Mouse (Mus musculus) CH12.LX (cell line): ENCODE data around the gene Cyp2t4. TPM values are rescaled to one million over a fixed set of nuclear protein-coding genes. Genes with fewer than 3 reads are reported as not detected.

Experiments used
- DNase-seq: peaks from one replicate; pipeline ENCODE4 v3.0.0-alpha.2; 2013; ENCODE audit errors: extremely low read depth
- H3K27ac ChIP-seq: 2 replicates; pipeline ENCODE4 v1.5.1; 2012; ENCODE audit warnings: low read depth, mild to moderate bottlenecking, control low read depth, moderate library complexity; ENCODE audit not compliant: insufficient read depth
- H3K27me3 ChIP-seq: replicated peaks from 2 replicates; pipeline ENCODE3; 2012; ENCODE audit warnings: inconsistent platforms
- H3K36me3 ChIP-seq, 2 experiments: replicated peaks in 1 of 2; 2 replicates each; pipeline versions ENCODE3 to v1.6.1; 2012; ENCODE audit warnings: inconsistent platforms in 1 of 2, low read length in 1 of 2, mild to moderate bottlenecking in 1 of 2, mixed read lengths in 1 of 2, moderate library complexity in 1 of 2; ENCODE audit not compliant: control insufficient read depth in 1 of 2, insufficient read depth in 1 of 2
- H3K4me1 ChIP-seq, 2 experiments: 2 replicates each; pipeline ENCODE4 v1.6.1; 2012; ENCODE audit warnings: inconsistent platforms in 1 of 2, moderate library complexity in 1 of 2; ENCODE audit not compliant: insufficient read depth in 2 of 2, control insufficient read depth in 1 of 2
- H3K4me2 ChIP-seq: 2 replicates; pipeline ENCODE4 v1.6.1; 2012; ENCODE audit warnings: low read depth, mild to moderate bottlenecking, control low read depth; ENCODE audit not compliant: poor library complexity, insufficient read depth, severe bottlenecking
- H3K4me3 ChIP-seq, 3 experiments: fragments of 150-350 bp in 1 of 3; sonication (generic) in 1 of 3; replicated peaks in 1 of 3; 2 replicates each; pipeline versions ENCODE3 to v1.5.1; 2011 to 2012; ENCODE audit warnings: low read depth in 2 of 3, low read length in 2 of 3, mild to moderate bottlenecking in 2 of 3, moderate library complexity in 2 of 3, control low read depth in 1 of 3, improper control_type of control experiment in 1 of 3, inconsistent platforms in 1 of 3, mixed read lengths in 1 of 3; ENCODE audit not compliant: poor library complexity in 1 of 3
- H3K79me2 ChIP-seq: replicated peaks from 2 replicates; pipeline ENCODE4 v1.6.1; 2012; ENCODE audit warnings: mild to moderate bottlenecking, moderate library complexity; ENCODE audit not compliant: control insufficient read depth, poor library complexity, insufficient read depth, severe bottlenecking; ENCODE audit errors: extremely low read depth
- H3K9ac ChIP-seq: 2 replicates; pipeline ENCODE4 v1.6.1; 2012; ENCODE audit warnings: low read depth, mild to moderate bottlenecking, control low read depth, moderate library complexity; ENCODE audit not compliant: insufficient read depth
- H3K9me3 ChIP-seq: replicated peaks from 2 replicates; pipeline ENCODE3; 2012; ENCODE audit warnings: low read length, inconsistent platforms, mixed read lengths
- BHLHE40 ChIP-seq: IDR thresholded peaks from 2 replicates; pipeline ENCODE4 v1.6.1; 2011; ENCODE audit warnings: mild to moderate bottlenecking, low read depth, low read length, improper control_type of control experiment
- E2F4 ChIP-seq: IDR thresholded peaks from 2 replicates; pipeline ENCODE4 v1.6.1; 2011; ENCODE audit warnings: low read depth, low read length, improper control_type of control experiment; ENCODE audit not compliant: insufficient replicate concordance
- EP300 ChIP-seq: IDR thresholded peaks from 2 replicates; pipeline ENCODE4 v1.6.1; 2011; ENCODE audit warnings: low read length, improper control_type of control experiment
- ETS1 ChIP-seq: conservative IDR thresholded peaks from 2 replicates; pipeline ENCODE4 v1.6.1; 2012; ENCODE audit warnings: low read depth, mild to moderate bottlenecking, inconsistent platforms, low read length, improper control_type of control experiment, moderate library complexity
- JUN ChIP-seq: IDR thresholded peaks from 2 replicates; pipeline ENCODE4 v1.6.1; 2011; ENCODE audit warnings: low read depth, mild to moderate bottlenecking, low read length, improper control_type of control experiment, moderate library complexity; ENCODE audit not compliant: insufficient read depth
- JUND ChIP-seq: conservative IDR thresholded peaks from 2 replicates; pipeline ENCODE4 v1.6.1; 2011; ENCODE audit warnings: low read depth, low read length, improper control_type of control experiment
- MAFK ChIP-seq: IDR thresholded peaks from 2 replicates; pipeline ENCODE4 v1.6.1; 2011; ENCODE audit warnings: low read length, improper control_type of control experiment; ENCODE audit not compliant: insufficient replicate concordance
- MAX ChIP-seq: IDR thresholded peaks from 2 replicates; pipeline ENCODE4 v1.6.1; 2011; ENCODE audit warnings: low read length, improper control_type of control experiment
- MEF2A ChIP-seq: IDR thresholded peaks from 2 replicates; pipeline ENCODE4 v1.6.1; 2014; ENCODE audit warnings: low read depth, mild to moderate bottlenecking, inconsistent platforms, low read length, improper control_type of control experiment, borderline replicate concordance
- MXI1 ChIP-seq: IDR thresholded peaks from 2 replicates; pipeline ENCODE4 v1.6.1; 2011; ENCODE audit warnings: mild to moderate bottlenecking, low read depth, low read length, improper control_type of control experiment
- MYC ChIP-seq: IDR thresholded peaks from 2 replicates; pipeline ENCODE4 v1.6.1; 2011; ENCODE audit warnings: low read depth, mild to moderate bottlenecking, improper control_type of control experiment, low read length
- NELFE ChIP-seq: IDR thresholded peaks from 2 replicates; pipeline ENCODE4 v1.6.1; 2011; ENCODE audit warnings: low read depth, low read length, improper control_type of control experiment
- PAX5 ChIP-seq: IDR thresholded peaks from 2 replicates; pipeline ENCODE4 v1.6.1; 2012; ENCODE audit warnings: low read length, inconsistent platforms, mixed read lengths
- POLR2A ChIP-seq: IDR thresholded peaks from 2 replicates; pipeline ENCODE4 v1.6.1; 2011; ENCODE audit warnings: low read depth, mild to moderate bottlenecking, improper control_type of control experiment, low read length
- RAD21 ChIP-seq: IDR thresholded peaks from 2 replicates; pipeline ENCODE4 v1.6.1; 2011; ENCODE audit warnings: low read depth, mild to moderate bottlenecking, low read length, improper control_type of control experiment, moderate library complexity
- ZC3H11A ChIP-seq: IDR thresholded peaks from 2 replicates; pipeline ENCODE4 v1.6.1; 2012; ENCODE audit warnings: low read depth, mild to moderate bottlenecking, inconsistent platforms, low read length, improper control_type of control experiment
- ZKSCAN1 ChIP-seq: IDR thresholded peaks from 2 replicates; pipeline ENCODE4 v1.6.1; 2012; ENCODE audit warnings: low read depth, inconsistent platforms, low read length, improper control_type of control experiment, borderline replicate concordance
- ZMIZ1 ChIP-seq: IDR thresholded peaks from 2 replicates; pipeline ENCODE4 v1.6.1; 2012; ENCODE audit warnings: low read depth, mild to moderate bottlenecking, inconsistent platforms, low read length, improper control_type of control experiment
- dilution Hi-C: fragments of 300-500 bp; cut with MboI; formaldehyde crosslinking; loops from 2 replicates; pipeline ENCODE4 v1.14.3; 2020; ENCODE audit warnings: low sequenced_read_pairs; ENCODE audit not compliant: extremely low pct_unique_long_range_greater_than_20kb, extremely low pct_ligation_motif_present
- in situ Hi-C: fragments of 300-500 bp; cut with MboI; formaldehyde crosslinking; loops from 3 replicates; pipeline ENCODE4 v1.14.3; 2019; ENCODE audit warnings: low sequenced_read_pairs, low pct_ligation_motif_present, low pct_unique_long_range_greater_than_20kb, mixed read lengths
- polyA plus RNA-seq: library from polyadenylated mRNA; unstranded; fragments of >175 nt; gene quantifications from 2 replicates; pipeline ENCODE4 v1.2.1, GENCODE M21; 2012; ENCODE audit warnings: low read depth; ENCODE audit not compliant: insufficient read length
- total RNA-seq, 2 experiments: library from RNA; depleted of rRNA; stranded (reverse); fragments of 300-350 nt in 1 of 2; fragments of >200 nt in 1 of 2; gene quantifications; 2 replicates each; pipeline ENCODE4 v1.2.3; 2012 to 2014

Gene Cyp2t4
- total and polyA plus RNA-seq, 3 experiments, result 0.43 TPM; not detected in 2

DNA sequence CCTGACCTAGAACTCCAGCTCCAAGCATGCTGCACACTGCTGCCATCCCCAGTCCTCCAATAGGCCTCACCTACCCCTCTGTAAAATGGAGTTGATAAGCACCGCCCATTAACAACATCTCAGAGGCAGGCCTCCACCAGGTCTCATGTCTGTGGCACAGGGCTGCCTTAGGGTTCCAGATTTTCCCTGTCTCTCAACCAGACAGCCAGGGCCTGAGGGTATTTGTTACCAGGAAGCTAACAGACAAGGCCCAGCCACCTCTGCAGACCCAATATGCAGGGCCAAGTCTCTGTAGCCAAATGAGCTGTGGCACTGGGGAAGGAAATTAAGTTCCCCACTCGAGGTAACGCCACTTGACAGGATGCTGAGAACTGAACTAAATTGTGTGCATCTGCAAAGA is 7.4 kb downstream of the Cyp2t4 start:
- TF ChIP-seq ZC3H11A (no peak), POLR2A (no peak; the same call in 1 of the 2 replicates), JUN (no peak), PAX5 (no peak), E2F4 (no peak), JUND (no peak), MAFK (no peak)
- TF ChIP-seq, all 38 proteins: peak for 0

DNA sequence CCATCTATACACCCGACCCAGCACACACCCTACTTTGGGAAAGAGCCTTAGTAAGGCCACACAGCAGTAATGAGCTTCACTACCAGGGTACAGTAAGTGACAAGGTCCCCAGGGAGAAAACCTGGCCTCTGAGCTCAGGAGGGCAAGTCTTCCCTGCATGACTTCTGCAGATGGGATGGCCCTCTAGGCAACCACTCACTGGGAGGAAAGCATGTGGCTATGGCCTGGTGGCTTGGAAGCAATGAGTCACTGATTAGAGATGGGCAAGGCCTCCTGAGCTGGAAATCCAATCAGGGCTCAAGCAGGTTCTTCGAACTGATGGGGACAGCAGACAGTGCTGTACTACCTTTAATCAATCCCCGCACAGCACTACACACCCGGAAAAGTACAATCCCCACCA is 8.2 kb downstream of the Cyp2t4 start:
- H3K79me2 ChIP-seq, result peaks cover 48% of the 10 kb centered on the region
- dilution Hi-C loops, result no loop called here
- H3K9ac ChIP-seq, result no peak overlapping the region; the same call in 1 of the 2 replicates
- peak overlapping the region in 2 of 3 experiments; percentile 12 to 92 for H3K4me3 ChIP-seq
- in situ Hi-C loops, result loop anchor here (5.0 kb wide), 1 partner anchor 66 kb away; the partner anchor contains the start of gene Itpkc
- peak overlapping the region; percentile 77 for H3K4me2 ChIP-seq
- no peaks in the 10 kb centered on the region for H3K9me3 ChIP-seq
- peaks cover 43 to 77% of the 10 kb centered on the region in 2 experiments for H3K36me3 ChIP-seq
- peaks cover 27 to 64% of the 10 kb centered on the region in 2 experiments for H3K4me1 ChIP-seq
- TF ChIP-seq EP300 (peak; percentile 48; the same call in 1 of the 2 replicates), MXI1 (peak; percentile 61; the same call in 1 of the 2 replicates), ZMIZ1 (0 out of 2 replicates have a peak, but pooled peaks have one; percentile 35), NELFE (no peak), MAX (peak; percentile 67), MAFK (no peak), BHLHE40 (peak; percentile 55), ETS1 (peak; percentile 80), JUND (peak; percentile 77), RAD21 (no peak), ZKSCAN1 (no peak), MYC (0 out of 2 replicates have a peak, but pooled peaks have one; percentile 59), MEF2A (0 out of 2 replicates have a peak, but pooled peaks have one; percentile 26), JUN (peak; percentile 38; the same call in 1 of the 2 replicates)
- peak overlapping the region; percentile 47; the same call in 1 of the 2 replicates for H3K27ac ChIP-seq
- DNase-seq, result peak; percentile 85
- no peaks in the 10 kb centered on the region for H3K27me3 ChIP-seq

More for the DNA sequence above, 7.4 kb downstream of the Cyp2t4 start:
- Histone ChIP-seq H3K9ac (no peak overlapping the region; the same call in 1 of the 2 replicates), H3K4me3 (peak overlapping the region in 1 of 3 experiments; percentile 92), H3K27me3 (no peaks in the 10 kb centered on the region), H3K36me3 (peaks cover 43 to 85% of the 10 kb centered on the region in 2 experiments), H3K9me3 (no peaks in the 10 kb centered on the region), H3K4me1 (peaks cover 27 to 64% of the 10 kb centered on the region in 2 experiments), H3K79me2 (peaks cover 48% of the 10 kb centered on the region), H3K4me2 (no peak overlapping the region), H3K27ac (peak overlapping the region; percentile 47; the same call in 1 of the 2 replicates)
- dilution Hi-C loops, result no loop called here
- DNase-seq, result no peak
- in situ Hi-C loops, result loop anchor here (5.0 kb wide), 1 partner anchor 66 kb away; the partner anchor contains the start of gene Itpkc
